Mouse (Mus musculus) Patski (cell line): ENCODE results near the gene Tmc1. TPM values are rescaled to one million over a fixed set of nuclear protein-coding genes. Genes with fewer than 3 reads are reported as not detected.

Experiments used
- ATAC-seq: fragments of 100-300 bp; one replicate; pipeline ENCODE4 v1.8.0; 2021
- CTCF ChIA-PET: fragments of 350-600 bp; sonication (Branson Sonifier 250); formaldehyde crosslinking; loops from one replicate; lab custom pipeline; 2022; ENCODE audit warnings: inconsistent platforms; lab: Charles Lee
- POLR2A ChIA-PET: fragments of 350-600 bp; sonication (Branson Sonifier 250); formaldehyde crosslinking; loops from one replicate; lab custom pipeline; 2022; ENCODE audit warnings: antibody characterized with exemption, inconsistent platforms; lab: Charles Lee
- DNase-seq: peaks from one replicate; pipeline ENCODE4 v3.0.0-alpha.2; 2011; ENCODE audit warnings: low read depth, low spot score
- H3K27me3 ChIP-seq: fragments of 371-371 bp; one replicate; pipeline ENCODE4 v1.5.1; 2021
- CTCF ChIP-seq: fragments of 100-300 bp; IDR thresholded peaks from one replicate; pipeline ENCODE4 v1.5.1; 2021
- in situ Hi-C: fragments of 300-500 bp; cut with MboI; formaldehyde crosslinking; loops from 3 replicates; pipeline ENCODE4 v1.11.1; 2018; ENCODE audit warnings: low pct_unique_long_range_greater_than_20kb, mixed read lengths
- polyA plus RNA-seq: library from polyadenylated mRNA; unstranded; gene quantifications from one replicate; pipeline ENCODE4 v1.2.3, GENCODE M21; 2021

Gene Tmc1
- polyA plus RNA-seq, 1 experiment from 2014 or later = not detected

DNA sequence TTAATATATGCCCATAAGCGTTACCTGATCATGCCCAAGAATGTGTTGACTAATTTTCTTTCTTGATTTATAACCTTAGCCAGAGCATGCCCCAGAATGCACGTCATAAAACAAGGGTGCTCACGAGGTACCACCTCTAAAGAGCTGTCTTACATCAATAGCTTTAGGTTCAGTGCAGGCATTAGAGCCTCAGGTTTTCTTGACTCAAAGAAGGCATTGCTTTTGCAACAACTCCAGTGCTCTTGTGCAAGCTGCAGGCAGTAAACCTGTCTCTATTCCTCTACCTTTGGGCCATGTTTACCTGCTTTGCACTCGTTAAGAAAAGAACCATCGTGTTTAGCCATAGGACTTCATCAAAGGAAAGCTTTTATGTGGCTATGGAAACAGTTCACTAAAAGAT is 43.6 kb downstream of the Tmc1 start:
- in situ Hi-C loops = no loop called here
- CTCF ChIA-PET = interaction anchor here (1.8 kb wide), 1 partner anchor 9 kb away, joined by 6 read pairs; no protein-coding TSS in a partner anchor
- TF ChIP-seq CTCF = no peak
- POLR2A ChIA-PET = no interaction called here
- peaks cover 50% of the 10 kb centered on the region for H3K27me3 ChIP-seq
- no peak for ATAC-seq
- DNase-seq = no peak

DNA sequence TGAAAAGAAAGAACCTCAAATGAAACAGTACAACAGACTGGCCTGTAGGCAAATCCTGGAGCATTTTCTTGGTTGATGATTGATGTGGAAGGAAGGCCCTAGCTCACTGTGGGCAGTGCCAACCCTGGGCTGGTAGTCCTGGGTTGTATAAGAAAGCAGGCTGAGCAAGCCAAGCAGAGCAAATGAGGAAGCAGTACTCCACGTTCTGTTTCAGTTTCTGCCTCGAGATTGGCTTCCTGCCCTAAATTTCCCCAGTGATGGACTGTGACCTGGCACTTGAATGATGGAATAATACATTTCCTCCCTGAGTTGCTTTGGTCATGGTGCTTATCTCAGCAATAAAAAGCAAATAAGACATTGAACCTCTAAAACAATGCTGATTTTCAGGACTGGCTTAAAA is 72.8 kb downstream of the Tmc1 start:
- H3K27me3 ChIP-seq = peaks cover 62% of the 10 kb centered on the region
- DNase-seq = no peak
- no peak for ATAC-seq
- ChIA-PET CTCF (no interaction called here), POLR2A (no interaction called here)
- in situ Hi-C loops = no loop called here
- no peak for TF ChIP-seq CTCF

DNA sequence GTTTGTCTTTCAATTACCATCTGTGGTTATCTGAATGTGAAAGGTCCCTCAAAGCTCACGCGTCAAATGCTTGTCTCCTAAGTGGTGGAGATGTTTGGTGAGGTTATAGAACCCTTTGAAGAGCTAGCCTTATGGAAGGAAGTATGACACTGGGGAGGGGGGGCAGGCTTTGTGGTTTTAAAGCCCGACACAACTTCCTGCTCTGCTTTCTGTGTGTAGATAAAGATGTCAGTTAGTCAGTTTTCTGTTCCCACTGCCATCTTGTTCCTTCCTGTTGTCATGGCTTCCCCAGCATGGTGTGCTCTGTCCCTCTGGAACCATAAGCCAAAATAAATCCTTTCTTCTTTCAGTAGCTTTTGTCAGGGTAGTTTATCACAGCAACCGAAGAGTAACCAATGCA is 78.1 kb downstream of the Tmc1 start:
- no peak for TF ChIP-seq CTCF
- in situ Hi-C loops = no loop called here
- no peak for ATAC-seq
- H3K27me3 ChIP-seq = peaks cover 60% of the 10 kb centered on the region
- ChIA-PET POLR2A (no interaction called here), CTCF (no interaction called here)
- no peak for DNase-seq

DNA sequence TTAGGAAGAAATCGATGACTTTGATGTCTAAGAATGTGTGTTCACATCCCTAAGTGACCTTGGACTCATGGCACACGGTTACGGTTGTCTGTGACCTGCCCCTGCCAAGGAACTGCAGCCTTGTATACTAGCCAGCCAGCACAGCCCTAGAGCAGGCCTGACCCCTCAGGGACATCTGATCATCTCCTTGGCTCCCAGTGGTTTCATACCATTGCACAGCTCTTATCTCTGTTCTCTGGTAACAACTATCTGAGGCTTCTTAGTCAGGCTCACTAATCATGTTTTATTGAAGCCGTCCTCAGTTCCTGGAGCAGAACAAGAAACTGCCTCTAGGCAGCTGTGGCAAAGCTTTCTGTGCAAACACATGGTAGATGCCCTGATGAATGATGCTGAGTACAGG is 92.2 kb downstream of the Tmc1 start:
- CTCF ChIA-PET = no interaction called here
- in situ Hi-C loops = no loop called here
- no peak for TF ChIP-seq CTCF
- H3K27me3 ChIP-seq = peaks cover 77% of the 10 kb centered on the region
- no peak for DNase-seq
- ATAC-seq = no peak
- POLR2A ChIA-PET = no interaction called here

DNA sequence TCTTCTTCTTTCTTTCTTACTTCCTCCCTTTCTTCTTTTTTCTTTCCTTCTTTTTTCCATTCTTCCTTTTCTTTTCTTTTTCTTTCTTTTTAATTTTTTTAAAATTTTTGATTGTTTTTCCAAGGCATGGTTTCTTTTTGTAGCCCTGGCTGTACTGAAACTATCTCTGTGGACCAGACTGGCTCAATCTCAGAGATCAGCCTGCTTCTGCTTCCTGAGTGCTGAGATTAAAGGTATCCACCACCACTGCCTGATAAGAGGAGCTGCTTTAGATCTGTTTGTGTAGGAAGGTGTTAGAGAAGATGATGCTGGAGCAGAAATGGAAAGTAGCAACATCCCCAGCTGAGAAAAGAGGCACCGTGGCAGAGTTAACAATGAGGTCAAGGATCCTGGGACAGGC is 93.7 kb downstream of the Tmc1 start:
- no peak for TF ChIP-seq CTCF
- in situ Hi-C loops = no loop called here
- H3K27me3 ChIP-seq = peaks cover 65% of the 10 kb centered on the region
- DNase-seq (no peak), ATAC-seq (no peak)
- ChIA-PET CTCF (no interaction called here), POLR2A (no interaction called here)

DNA sequence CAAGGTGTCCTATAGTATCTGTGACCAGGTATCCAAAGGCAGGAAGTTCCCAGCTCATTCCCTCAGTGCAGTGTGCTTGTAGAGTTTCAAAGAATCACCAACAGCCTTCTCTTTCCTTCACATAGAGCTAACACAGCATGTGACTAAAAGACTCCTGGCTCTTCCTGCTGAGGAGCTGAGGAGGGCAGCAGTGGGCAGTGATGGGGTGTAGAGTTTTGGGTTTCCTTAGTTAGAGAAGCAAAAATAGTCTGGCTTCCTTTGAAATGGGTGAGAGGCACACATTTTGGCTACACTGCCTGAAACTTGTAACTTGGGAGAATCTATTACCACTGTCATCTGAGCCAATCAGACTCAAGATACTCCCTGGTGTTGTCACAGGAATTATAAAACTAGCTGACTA is 96.2 kb downstream of the Tmc1 start:
- ChIA-PET CTCF (interaction anchor here (1.5 to 2.1 kb wide), 2 partner anchors 9 to 10 kb away, joined by 3 to 10 read pairs; no protein-coding TSS in a partner anchor), POLR2A (interaction anchor here (0.6 kb wide), 1 partner anchor 24 kb away, joined by 8 read pairs; no protein-coding TSS in a partner anchor)
- TF ChIP-seq CTCF = no peak
- ATAC-seq (no peak), DNase-seq (no peak)
- in situ Hi-C loops = loop anchor here (10.0 kb wide), 1 partner anchor 707 kb away; no protein-coding TSS in a partner anchor
- peaks cover 63% of the 10 kb centered on the region for H3K27me3 ChIP-seq

DNA sequence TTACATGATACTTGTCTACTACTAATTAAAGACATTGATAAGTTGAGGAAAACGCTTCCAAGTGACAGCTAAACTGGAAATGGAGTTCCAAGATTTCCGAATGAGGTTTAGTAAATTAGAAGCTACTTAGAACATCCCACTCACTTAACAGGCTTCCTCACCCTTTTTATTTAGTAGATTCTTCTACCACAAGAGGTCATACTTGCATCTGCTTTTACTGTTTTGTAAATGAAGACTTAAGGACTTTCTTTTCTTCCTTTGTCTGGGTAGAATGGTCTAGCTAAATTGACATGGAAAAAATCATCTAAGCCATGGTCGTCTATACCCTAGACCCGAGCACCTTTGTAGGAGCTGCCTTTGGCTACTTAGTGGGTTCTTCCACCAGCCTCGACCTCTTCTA is 105.1 kb downstream of the Tmc1 start:
- POLR2A ChIA-PET = no interaction called here
- in situ Hi-C loops = no loop called here
- CTCF ChIA-PET = interaction anchor here (1.7 to 2.4 kb wide), 2 partner anchors 9 to 12 kb away, joined by 9 to 10 read pairs; no protein-coding TSS in a partner anchor
- peak; percentile 37 for TF ChIP-seq CTCF
- ATAC-seq = no peak
- peaks cover 84% of the 10 kb centered on the region for H3K27me3 ChIP-seq
- DNase-seq = peak; percentile 1

DNA sequence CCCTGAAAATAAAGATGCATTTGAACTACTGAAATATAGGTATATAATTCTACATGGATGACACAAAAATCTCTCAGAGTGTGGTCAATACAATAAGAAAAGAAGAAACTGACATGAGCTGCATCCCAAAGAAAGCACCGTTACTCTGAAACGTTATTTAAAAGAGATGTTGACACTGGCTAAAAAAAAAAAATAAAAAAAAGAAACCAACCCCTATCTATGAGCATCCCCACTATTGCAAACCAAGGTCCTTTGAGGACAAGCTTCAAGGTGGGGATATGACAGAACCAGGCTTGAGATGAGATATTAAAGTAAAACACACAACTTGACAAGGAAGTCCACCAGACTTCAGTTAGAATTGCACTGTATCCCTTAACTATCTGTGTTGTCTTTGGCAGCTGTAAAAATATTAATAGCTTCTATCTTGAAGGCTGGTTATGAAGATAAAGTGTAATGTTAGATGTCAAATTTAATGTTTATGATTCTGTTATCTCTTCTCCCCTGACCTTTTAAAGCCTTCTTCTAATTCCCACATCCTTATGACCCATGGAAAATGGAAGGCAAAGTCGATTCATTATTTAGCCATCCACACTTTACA is 106.4 kb downstream of the Tmc1 start:
- no peak for TF ChIP-seq CTCF
- POLR2A ChIA-PET = no interaction called here
- ATAC-seq (no peak), DNase-seq (no peak)
- in situ Hi-C loops = no loop called here
- peaks cover 79% of the 10 kb centered on the region for H3K27me3 ChIP-seq
- CTCF ChIA-PET = interaction anchor here (1.7 to 2.4 kb wide), 2 partner anchors 10 to 11 kb away, joined by 9 to 10 read pairs; no protein-coding TSS in a partner anchor

DNA sequence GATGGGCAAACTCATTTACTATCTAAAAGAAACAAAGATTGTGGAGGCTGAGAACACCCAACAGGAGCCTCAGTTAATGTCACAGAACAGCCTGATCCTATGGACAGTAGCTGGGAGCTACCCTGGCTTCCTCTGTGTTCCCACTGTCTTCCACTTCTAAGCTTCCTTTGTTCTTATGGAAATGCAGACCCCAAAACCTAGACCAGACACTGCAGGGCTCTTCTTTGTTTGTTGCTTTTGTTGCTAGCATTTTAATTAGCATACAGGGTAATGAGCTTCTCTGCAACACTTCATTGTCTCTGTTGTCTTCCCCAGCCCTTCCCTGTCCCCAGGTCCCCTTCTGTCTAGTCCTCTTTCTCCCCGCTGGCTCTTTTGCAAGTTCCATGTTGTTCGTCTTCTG is 116.6 kb downstream of the Tmc1 start:
- ATAC-seq (no peak), DNase-seq (no peak)
- ChIA-PET POLR2A (no interaction called here), CTCF (interaction anchor here (2.1 kb wide), 1 partner anchor 11 kb away, joined by 9 read pairs; no protein-coding TSS in a partner anchor)
- no peak for TF ChIP-seq CTCF
- H3K27me3 ChIP-seq = peaks cover 23% of the 10 kb centered on the region
- in situ Hi-C loops = no loop called here

DNA sequence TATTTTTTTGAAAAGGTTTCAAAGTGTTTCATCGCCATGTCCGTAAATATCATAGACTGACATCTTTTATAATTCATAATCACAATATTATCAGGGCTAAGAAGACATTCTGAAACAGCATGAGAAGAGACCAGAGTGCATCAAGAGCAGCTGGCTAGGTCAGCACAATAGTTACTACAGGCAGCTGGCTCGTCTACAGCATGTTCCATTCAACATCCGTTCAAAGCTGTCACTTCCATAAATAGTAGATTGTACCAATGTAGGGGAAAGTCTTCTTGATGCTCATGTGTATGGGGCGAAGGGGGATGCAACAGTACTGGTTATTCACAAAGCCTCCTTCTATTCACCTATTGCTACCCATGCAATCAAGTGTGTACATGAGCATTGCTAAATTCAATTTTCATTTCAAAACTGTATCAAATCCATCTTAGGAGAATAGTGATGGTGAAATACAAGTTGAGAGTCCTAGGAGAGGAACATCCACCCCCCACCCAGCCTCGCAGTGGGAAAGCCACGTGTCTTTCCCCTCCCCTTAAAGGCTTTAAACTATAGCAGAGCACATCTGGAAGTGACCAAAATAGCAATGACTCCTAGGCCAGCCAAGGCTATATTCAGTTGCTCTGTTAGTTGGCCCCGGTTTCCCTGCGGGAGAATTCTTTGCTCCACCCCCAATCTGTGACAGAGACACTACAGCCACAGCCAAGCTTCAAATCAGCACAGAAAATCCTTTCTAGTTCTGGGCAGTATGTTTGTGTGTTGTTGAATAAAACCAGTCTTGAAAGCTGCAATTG is 117.8 kb downstream of the Tmc1 start:
- in situ Hi-C loops = no loop called here
- TF ChIP-seq CTCF = no peak
- ATAC-seq (no peak), DNase-seq (no peak)
- H3K27me3 ChIP-seq = peaks cover 24% of the 10 kb centered on the region
- CTCF ChIA-PET = interaction anchor here (1.3 to 2.1 kb wide), 2 partner anchors 12 to 21 kb away, joined by 3 to 9 read pairs; no protein-coding TSS in a partner anchor
- POLR2A ChIA-PET = no interaction called here

DNA sequence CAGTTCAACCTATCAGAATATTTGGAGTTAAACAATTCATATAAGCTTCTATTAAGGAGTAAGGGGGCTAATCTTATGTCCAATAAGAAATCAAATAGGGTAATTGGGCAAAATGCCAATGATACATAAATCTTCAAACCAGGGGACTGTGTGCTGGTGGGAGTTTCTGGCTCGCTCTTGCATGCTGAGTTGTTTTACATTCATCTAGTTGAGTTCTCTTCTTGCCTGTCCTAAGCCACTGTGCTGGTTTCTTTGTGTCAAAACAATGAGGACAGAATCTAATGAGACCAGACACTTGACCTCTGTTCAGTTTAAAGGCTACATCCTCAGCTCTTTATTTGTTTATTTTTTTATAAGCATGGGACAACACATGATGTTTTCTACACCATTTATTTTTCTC is 119.1 kb downstream of the Tmc1 start:
- TF ChIP-seq CTCF = no peak
- no peak for DNase-seq
- ChIA-PET POLR2A (no interaction called here), CTCF (interaction anchor here (1.1 to 1.3 kb wide), 2 partner anchors 12 to 22 kb away, joined by 3 read pairs; no protein-coding TSS in a partner anchor)
- in situ Hi-C loops = no loop called here
- ATAC-seq = no peak
- H3K27me3 ChIP-seq = peaks cover 29% of the 10 kb centered on the region
